Mouse (Mus musculus): ENCODE results near the gene Pga5. TPM values are rescaled to one million over a fixed set of nuclear protein-coding genes. Genes with fewer than 3 reads are reported as not detected.

Pga5 gene
- total RNA-seq, 2 experiments from 2014 or later, result not detected

GRCm38 (mm10) chr19:10707087-10707875 is 29.4 kb upstream of the Pga5 start:
- intact Hi-C loops (cut with DNase I), result no loop called here
- no peak for DNase-seq

- peak; percentile 57 for DNase-seq
- intact Hi-C loops (cut with DNase I), result no loop called here
These were observed 25.6 kb upstream of the Pga5 start for GRCm38 (mm10) chr19:10703470-10703869.

GRCm38 (mm10) chr19:10702125-10702524 is 24.3 kb upstream of the Pga5 start:
- intact Hi-C loops (cut with DNase I), result no loop called here
- no peak for DNase-seq

- DNase-seq, result no peak
- intact Hi-C loops (cut with DNase I), result no loop called here
These were observed 23.3 kb upstream of the Pga5 start for GRCm38 (mm10) chr19:10701013-10701726.

GRCm38 (mm10) chr19:10699851-10700250 is 22.0 kb upstream of the Pga5 start:
- no peak for DNase-seq
- intact Hi-C loops (cut with DNase I), result no loop called here

GRCm38 (mm10) chr19:10698131-10698991 is 20.5 kb upstream of the Pga5 start:
- DNase-seq, result no peak
- intact Hi-C loops (cut with DNase I), result no loop called here

GRCm38 (mm10) chr19:10695801-10696200 is 17.9 kb upstream of the Pga5 start:
- intact Hi-C loops (cut with DNase I), result no loop called here
- no peak for DNase-seq

- intact Hi-C loops (cut with DNase I), result no loop called here
- DNase-seq, result no peak
These were observed 16.2 kb upstream of the Pga5 start for GRCm38 (mm10) chr19:10693926-10694682.

- intact Hi-C loops (cut with DNase I), result no loop called here
- no peak for DNase-seq
These were observed 14.5 kb upstream of the Pga5 start for GRCm38 (mm10) chr19:10692361-10692760.

- intact Hi-C loops (cut with DNase I), result no loop called here
- no peak for DNase-seq
These were observed 13.8 kb upstream of the Pga5 start for GRCm38 (mm10) chr19:10691660-10692059.

- intact Hi-C loops (cut with DNase I), result no loop called here
- DNase-seq, result no peak
These were observed 13.2 kb upstream of the Pga5 start for GRCm38 (mm10) chr19:10691121-10691520.

- intact Hi-C loops (cut with DNase I), result no loop called here
- DNase-seq, result no peak
These were observed 12.5 kb upstream of the Pga5 start for GRCm38 (mm10) chr19:10690336-10690735.

GRCm38 (mm10) chr19:10689470-10690166 is 11.7 kb upstream of the Pga5 start:
- intact Hi-C loops (cut with DNase I), result no loop called here
- no peak for DNase-seq

GRCm38 (mm10) chr19:10688537-10689352 is 10.9 kb upstream of the Pga5 start, which contains the start of gene Vps37c:
Gene Vps37c (plus strand): TSS chr19:10688735.
- peak; percentile 96 for DNase-seq
- intact Hi-C loops (cut with DNase I), result no loop called here

- no peak for DNase-seq
- intact Hi-C loops (cut with DNase I), result no loop called here
These were observed 7.9 kb upstream of the Pga5 start for GRCm38 (mm10) chr19:10685727-10686126.

- intact Hi-C loops (cut with DNase I), result no loop called here
- no peak for DNase-seq
These were observed 7.2 kb upstream of the Pga5 start for GRCm38 (mm10) chr19:10685081-10685480.

GRCm38 (mm10) chr19:10681571-10681970 is 3.7 kb upstream of the Pga5 start:
- DNase-seq, result no peak
- intact Hi-C loops (cut with DNase I), result no loop called here

- no peak for DNase-seq
- intact Hi-C loops (cut with DNase I), result no loop called here
These were observed 849 bp upstream of the Pga5 start for GRCm38 (mm10) chr19:10678772-10679067.

GRCm38 (mm10) chr19:10676656-10677055 is 1.2 kb downstream of the Pga5 start:
- intact Hi-C loops (cut with DNase I), result no loop called here
- no peak for DNase-seq
